Mouse (Mus musculus): ENCODE measurements at regions not wholly inside any gene's neighbourhood (a gene's known extent, or its start where the extent isn't known, plus 50 kb on each side); places are given as distances from the start of the nearest gene placed in this dataset.

DNA sequence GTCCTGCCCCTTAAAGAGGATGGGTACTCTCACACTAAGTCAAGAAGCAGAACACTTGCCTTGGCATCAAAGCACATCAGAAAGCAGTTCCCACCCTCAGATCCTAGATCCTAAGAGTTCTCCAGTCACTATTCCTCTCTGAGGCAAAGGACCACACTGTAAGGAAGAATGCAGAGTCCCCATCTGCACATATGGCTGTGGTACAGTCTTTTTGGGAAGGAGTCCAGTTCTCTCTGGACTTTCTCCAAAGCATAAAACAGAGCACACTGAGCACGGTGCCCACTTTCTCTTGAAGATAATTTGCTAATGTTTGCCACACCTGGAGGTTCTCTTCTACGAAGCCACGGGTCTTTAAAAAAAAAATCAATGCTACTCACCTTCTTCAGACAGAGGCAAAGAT is 238.7 kb upstream of the Lrrn1 start:
- CTCF ChIA-PET, result no interaction called here
- POLR2A ChIA-PET, result no interaction called here

DNA sequence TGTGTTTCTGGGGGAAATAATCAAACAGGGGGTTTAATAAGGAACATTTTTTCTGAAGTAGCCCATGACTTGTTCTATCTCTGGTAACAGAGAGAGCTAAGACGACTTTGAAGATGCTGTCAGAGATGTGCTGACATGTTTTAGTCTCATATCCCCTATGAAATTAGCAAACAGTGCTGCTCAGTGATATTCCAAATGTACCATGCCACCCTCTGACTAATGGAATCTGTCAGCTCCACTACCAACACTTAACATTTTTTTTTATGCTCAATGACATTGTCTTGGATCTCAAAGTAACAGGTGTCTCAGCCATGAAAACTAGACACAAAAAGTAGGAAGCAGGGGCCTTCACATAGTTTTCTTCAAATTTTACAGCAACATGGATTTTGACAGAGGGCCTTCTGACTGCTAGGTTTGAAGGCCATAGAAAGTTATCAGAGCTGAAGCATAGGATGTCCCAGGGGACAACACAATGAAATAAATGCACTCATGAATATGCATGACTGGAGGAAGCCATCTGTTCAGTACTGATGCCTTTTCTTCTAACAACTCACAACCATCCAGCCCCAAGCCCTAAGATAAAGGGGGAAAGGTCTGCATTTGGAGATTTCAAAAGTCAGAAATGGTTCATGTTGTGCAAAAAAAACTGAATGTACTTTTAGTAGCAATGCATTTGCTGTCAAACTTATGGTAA is 225.7 kb upstream of the Lrrn1 start:
- CTCF ChIA-PET, result no interaction called here
- POLR2A ChIA-PET, result interaction anchor here in 1 of 4 experiments (0.5 kb wide), 1 partner anchor 8 kb away, joined by 3 read pairs; no protein-coding TSS in a partner anchor

DNA sequence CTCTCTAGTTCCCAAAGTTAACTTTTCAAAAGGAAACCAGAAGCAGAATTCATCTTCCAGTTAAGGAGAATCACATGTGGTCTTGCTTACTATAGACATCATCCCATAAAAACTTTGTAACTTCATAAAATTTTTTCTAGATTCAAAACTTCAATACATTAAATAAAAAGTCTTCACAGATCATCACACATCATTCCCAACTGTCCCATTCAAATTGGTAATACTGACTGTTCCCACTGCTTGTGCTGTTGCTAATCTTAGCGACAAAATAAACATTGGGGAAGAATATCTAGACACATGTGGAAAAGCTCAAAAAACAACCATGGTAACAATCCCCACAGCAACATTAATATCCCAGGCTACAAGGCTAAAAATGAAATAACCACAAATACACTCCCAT is 210.0 kb upstream of the Lrrn1 start:
- CTCF ChIA-PET, result no interaction called here
- POLR2A ChIA-PET, result no interaction called here

DNA sequence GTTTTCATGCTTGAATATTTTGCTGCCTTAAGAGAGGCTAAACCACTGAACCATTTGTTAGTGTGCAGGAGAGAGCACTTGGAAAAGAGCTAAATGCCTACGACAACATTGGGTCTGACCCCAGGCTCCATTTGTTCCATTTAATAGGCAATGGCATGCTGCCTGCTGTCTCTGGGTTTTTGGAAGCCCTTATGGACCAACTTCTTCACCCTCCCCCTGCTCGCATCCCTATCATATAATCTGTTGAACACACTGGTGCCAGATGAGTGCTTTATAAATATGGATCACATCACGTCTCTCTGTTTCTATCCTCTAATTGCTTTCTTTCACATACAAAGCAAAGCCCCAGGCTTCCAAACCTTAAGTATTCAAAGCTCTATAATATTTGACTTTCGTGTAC is 179.1 kb upstream of the Lrrn1 start:
- ChIA-PET POLR2A (no interaction called here), CTCF (no interaction called here)

DNA sequence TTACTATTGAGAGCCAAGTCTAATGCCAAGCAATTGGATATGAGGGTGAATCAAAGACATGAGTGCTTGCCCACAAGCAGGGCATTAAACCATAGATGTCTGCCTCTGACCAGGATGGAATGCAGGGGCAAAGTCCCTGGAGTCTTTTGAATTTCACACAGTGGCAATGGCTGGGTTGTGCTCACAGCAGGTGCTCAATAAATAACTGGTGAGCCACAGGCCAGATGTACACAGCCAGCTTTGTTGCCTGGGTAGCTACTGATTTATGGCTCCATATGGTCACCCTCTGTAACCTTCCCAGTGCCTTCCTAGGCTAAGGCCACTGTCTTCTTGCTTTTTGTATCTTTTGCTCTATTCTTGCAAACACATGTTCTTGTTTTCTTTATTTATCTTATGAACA is 154.3 kb upstream of the Lrrn1 start:
- POLR2A ChIA-PET, result interaction anchor here in 1 of 4 experiments (0.5 kb wide), 1 partner anchor 84 kb away, joined by 3 read pairs; no protein-coding TSS in a partner anchor
- CTCF ChIA-PET, result no interaction called here

DNA sequence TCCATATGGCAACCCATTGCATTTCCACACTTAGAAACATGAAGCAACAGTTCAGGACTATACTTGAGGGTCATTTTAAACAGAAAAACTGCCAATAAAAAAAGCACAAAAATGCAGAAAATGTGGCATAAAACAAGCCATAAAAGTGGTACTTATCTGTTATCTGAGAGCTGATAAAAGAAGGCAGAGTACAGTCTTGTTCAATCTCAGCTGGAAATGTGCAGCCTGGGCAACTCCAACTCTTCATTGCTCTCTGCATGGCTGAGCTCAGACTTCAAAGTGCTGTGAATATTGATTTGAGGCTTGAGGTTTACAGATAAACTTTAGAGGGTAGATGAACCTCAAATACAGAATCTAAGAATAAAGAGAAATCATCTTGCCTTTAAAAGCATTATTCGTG is 151.1 kb upstream of the Lrrn1 start:
- ChIA-PET POLR2A (interaction anchor here in 1 of 4 experiments (0.7 kb wide), 1 partner anchor 1211 kb away, joined by 4 read pairs; no protein-coding TSS in a partner anchor), CTCF (interaction anchor here in 1 of 4 experiments (0.6 kb wide), 1 partner anchor 89 kb away, joined by 3 read pairs; no protein-coding TSS in a partner anchor)

DNA sequence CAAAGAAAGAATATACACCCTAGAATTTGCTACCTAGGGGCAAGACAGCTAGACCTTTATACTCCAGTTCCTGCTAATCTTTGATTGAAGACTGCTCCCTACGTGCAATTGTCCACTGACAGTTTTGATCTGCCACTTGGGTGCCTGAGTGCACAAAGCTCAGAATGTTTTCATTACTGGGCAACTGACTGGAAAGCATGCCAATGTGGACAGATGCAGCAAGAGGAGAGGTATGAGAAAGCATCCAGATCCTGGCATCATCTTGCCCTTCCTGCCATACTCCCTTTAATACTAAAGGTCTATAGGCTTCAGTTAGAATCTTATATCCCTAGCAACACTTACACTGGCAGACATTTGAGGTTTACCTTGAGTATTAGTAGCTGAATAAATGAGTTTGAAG is 148.9 kb upstream of the Lrrn1 start:
- ChIA-PET CTCF (no interaction called here), POLR2A (no interaction called here)

DNA sequence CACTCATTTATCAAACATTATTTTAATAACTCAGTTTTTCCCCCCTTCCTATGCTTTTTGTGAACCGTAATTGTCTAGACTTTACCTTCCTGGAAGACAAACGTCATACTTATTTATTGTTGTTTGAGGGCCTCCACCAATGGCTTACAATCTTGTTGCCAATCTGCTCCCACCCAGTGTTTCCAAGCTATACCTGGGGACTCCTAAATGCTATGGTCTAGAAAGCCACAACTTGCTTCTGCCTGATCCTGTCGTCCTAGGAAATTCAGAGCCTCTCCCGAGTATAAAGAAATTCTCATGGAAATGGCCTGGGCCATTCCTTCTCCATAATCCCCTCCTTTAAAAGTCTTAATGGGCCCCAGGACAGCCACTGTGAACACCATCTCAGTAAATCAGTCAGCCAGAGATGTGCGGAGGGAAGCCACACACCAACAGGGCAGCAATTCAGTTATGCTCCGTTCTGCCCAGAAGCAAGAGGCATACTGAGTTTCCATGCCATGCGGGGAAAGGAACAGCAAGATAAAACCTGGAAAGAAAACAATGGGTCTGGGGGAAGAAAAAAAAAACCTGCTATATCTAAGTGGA is 143.4 kb upstream of the Lrrn1 start:
- POLR2A ChIA-PET, result no interaction called here
- CTCF ChIA-PET, result no interaction called here

DNA sequence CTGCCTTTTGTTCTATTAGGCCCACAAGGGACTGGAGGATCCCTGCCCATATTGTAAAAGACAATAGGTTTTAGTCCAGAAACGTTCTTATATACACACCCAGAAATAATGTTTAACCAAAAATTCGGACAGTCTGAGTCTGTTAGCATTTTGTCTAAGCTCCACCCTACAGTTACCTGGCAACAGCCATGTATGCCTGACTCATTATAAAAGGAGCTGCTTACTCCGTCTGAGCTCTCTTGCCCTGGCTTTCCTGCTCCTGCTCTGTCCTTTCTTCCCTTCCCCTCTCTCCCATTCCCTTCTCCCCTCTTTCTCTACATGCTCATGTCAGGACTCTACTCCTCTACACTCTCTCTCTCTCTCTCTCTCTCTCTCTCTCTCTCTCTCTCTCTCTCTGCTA is 139.7 kb upstream of the Lrrn1 start:
- ChIA-PET CTCF (no interaction called here), POLR2A (no interaction called here)

DNA sequence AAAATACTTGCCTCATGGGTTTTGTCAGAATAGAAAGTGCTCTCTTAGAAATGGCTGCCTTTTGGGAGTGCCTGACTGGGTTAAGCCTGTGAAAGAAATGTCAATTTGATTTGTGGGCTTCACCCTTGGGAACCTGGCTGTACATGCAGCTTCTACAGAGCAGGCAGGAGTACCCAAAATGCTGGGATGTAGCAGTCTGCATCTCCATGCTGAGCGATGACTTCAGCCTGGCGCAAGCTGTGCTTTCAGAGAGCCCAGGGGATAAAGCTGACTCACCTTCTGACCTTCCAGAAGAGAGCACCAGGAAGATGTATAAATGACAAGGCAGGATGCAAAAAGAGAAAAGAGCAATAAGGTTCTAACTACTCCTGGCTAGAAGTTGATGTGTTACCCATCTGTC is 135.0 kb upstream of the Lrrn1 start:
- ChIA-PET POLR2A (no interaction called here), CTCF (no interaction called here)

DNA sequence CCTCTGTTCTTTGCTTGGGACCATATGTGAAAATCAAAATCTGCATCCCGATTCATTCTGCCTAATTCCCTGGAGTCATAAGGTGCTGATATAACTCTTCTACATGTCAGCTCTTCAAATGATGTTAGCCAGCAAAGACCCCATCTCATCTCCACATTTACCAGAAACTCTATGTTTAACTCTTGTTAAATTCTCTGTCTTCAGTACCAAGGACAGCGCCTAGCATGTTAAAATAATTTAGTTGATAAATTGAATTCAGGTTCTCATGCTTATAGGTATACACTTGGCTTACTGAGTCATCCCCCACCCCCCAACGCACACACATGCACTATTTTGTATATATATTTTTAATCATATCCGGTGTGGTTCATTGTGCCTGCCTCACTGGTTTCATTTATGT is 113.8 kb upstream of the Lrrn1 start:
- ChIA-PET CTCF (no interaction called here), POLR2A (no interaction called here)

DNA sequence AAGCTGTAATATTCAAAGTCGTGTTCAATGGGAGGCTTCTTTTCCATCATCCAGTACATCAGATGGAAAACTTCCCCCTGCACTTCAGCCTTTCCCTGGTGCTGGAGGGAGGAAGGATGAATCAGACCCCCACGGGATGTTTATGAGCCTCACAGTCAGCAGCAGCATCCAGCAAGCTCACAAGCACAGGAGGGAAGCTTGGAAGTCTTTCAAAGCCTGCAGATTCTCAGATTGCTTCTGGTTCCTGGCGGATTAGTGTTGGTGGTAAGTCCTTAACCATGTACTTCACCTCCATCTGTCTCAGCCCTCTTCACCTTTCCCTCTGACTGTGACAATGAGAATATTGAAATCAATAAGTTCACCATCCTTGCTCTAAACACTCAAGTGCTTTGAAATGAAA is 107.5 kb upstream of the Lrrn1 start:
- ChIA-PET POLR2A (no interaction called here), CTCF (no interaction called here)

DNA sequence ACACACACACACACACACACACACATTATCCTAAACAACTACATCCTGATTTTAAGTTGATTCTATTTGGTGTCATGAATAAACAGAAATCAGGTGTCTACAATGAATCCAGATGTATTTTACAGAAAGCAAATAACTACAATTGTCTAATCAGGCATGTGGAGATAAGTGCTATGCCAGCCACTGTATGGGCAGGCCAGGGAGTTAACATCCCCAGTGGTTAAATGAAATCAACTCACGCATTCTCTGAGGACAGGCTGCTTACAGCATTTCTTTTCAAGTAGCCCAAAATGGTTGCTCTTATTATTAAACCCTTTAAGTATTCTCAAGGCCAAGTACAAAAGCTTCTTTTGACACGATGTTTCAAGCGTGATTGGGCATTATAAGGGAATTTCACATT is 103.0 kb upstream of the Lrrn1 start:
- POLR2A ChIA-PET, result no interaction called here
- CTCF ChIA-PET, result no interaction called here

DNA sequence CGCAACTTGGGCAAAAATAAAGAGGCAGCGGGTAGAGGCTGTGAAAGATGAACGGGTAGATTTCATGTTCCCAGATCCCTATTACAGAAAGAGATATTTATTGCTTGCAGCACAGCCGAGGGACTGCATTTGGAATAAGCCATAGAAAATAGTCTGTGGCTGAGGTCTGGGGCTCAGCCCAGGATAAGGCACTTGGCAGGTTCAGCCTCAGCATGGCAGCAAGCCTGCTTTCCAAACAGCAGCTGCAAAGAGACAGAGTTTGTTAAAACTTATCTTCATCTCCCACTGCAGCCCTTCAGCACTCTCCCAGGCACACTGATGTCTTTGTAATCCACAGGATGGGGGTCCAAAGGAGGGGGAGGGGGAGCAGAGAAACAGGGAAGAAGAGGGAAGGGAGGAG is 98.5 kb upstream of the Lrrn1 start:
- ChIA-PET POLR2A (no interaction called here), CTCF (no interaction called here)

DNA sequence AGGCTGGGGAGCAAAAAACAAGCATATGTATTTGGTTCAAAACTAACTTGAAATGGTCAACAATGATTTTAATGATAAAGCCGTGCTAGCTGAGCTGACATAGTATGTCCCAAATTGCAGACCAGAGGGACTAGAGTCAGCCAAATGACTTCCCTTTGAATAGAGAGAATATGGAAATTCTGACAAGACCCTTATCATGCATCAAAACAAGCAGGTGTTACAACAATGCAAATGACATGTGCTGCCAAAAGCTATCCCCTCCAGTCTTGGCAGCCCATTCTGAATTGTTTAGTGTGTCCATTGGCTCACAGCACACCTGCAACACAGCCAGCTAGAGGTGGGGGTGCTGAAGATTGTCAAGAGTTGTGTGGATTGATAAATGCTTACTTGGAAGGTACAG is 87.5 kb upstream of the Lrrn1 start:
- CTCF ChIA-PET, result interaction anchor here in 1 of 4 experiments (0.5 kb wide), 1 partner anchor 796 kb away, joined by 4 read pairs; no protein-coding TSS in a partner anchor
- POLR2A ChIA-PET, result no interaction called here

DNA sequence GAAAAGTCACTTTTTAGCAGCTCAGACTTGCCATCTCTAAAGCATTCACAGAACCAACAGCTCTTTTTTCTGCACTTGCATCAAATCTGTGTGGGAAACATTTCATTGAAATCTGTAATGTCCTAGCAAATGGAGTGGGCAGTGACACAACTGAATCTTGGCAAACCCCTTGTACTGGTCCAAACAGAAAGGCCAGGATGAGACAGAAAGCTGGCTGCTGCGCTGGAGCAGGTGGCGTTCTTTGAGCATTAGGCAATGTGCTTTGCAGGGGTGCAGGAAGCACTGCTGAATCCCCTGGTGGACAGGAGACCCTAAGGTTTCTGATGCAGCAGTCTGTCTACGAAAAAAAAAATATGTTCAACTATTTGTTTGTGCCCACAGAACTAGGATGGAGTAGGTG is 85.2 kb upstream of the Lrrn1 start:
- ChIA-PET CTCF (no interaction called here), POLR2A (no interaction called here)

DNA sequence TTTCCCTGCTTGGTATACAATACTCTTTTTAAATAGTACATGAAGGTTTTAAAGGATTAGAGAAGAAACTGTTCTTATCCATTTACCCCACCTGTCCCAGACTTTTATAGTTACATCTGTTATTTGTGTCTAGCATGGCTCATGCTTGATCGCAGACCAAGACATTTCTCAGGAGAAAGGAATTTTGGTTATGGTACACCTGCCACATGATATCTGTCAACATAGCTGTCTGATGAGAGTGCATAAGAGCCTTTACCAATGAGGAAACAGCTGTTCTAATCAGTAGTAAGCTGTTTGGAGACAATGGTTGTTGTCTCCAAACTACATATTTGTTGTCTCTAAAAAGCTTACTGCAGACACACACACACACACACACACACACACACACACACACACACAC is 70.3 kb upstream of the Lrrn1 start:
- POLR2A ChIA-PET, result interaction anchor here in 1 of 4 experiments (0.8 kb wide), 1 partner anchor 84 kb away, joined by 3 read pairs; no protein-coding TSS in a partner anchor
- CTCF ChIA-PET, result no interaction called here

DNA sequence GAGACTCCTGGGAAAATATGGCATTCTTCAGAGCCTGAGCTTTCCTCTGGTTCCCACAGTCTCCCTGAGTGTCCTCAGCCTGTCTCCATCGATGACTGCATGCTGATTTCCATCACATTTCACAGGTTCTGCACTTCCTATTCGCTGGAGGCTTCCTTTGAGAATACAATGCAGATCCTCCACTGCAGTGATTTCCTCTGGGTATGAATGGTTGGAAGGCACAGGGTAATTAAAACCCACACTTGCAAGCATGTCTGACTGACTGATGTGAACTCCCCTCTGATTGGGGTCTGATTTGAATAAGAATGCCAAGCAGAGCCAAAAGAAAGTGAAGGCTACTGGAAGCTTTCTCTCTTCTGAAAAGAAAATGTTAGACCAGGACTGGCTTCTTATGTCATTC is 67.1 kb upstream of the Lrrn1 start:
- CTCF ChIA-PET, result no interaction called here
- POLR2A ChIA-PET, result no interaction called here

DNA sequence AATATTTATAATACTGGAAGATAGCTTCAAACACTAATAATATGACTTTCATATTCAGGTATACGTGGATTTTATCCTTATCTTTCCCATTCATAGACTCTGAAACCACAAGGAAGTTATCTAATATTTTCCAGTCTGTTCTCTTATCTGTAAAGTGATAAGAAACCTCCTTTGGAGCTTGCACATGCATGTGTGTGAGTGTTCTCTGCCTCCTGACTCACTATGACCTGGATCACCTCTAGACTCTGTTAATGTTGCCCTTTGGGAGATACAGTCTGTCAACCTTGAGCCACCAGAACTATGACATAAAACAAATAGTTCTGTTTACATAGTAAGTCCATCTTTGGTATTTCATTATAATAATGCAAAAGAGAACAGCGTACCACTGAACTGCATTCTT is 56.2 kb upstream of the Lrrn1 start:
- CTCF ChIA-PET, result no interaction called here
- POLR2A ChIA-PET, result no interaction called here

DNA sequence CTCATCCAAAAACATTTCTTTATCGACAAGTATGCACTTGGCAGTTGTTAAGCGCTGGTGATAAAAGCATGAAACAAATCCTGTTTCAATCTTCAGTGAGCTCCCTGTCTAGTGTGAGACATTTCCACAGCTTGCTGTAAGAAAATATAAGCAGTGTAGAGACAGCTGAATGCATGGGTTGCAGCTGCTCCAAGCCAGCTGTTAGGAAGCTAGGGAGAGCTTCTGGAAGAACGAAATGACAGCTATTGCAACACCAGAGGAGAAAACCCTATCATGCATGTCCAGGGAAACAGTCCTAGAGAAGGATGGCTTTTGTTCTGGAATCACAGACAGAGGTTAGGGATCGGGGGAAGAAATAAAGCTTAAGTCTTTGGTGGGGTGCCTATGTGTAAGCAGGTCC is 55.4 kb upstream of the Lrrn1 start:
- ChIA-PET CTCF (no interaction called here), POLR2A (no interaction called here)
